Mouse (Mus musculus): ENCODE data around the gene Ormdl3.

Ormdl3 gene

GRCm38 (mm10) chr11:98588833-98589281 lies 1.7 kb upstream of the Ormdl3 start:
- in situ Hi-C loops (cut with MboI) = no loop called here

- in situ Hi-C loops (cut with MboI) = no loop called here
Measured at GRCm38 (mm10) chr11:98587684-98588546, 747 bp upstream of the Ormdl3 start.

GRCm38 (mm10) chr11:98586087-98586891 lies 879 bp downstream of the Ormdl3 start:
- in situ Hi-C loops (cut with MboI) = no loop called here

- in situ Hi-C loops (cut with MboI) = no loop called here
Measured at GRCm38 (mm10) chr11:98584629-98585177, 2.5 kb downstream of the Ormdl3 start.

GRCm38 (mm10) chr11:98584146-98584545 lies 3.0 kb downstream of the Ormdl3 start:
- in situ Hi-C loops (cut with MboI) = no loop called here

- in situ Hi-C loops (cut with MboI) = no loop called here
Measured at GRCm38 (mm10) chr11:98583571-98583970, 3.6 kb downstream of the Ormdl3 start.

GRCm38 (mm10) chr11:98583265-98583552 lies 4.0 kb downstream of the Ormdl3 start:
- in situ Hi-C loops (cut with MboI) = no loop called here

GRCm38 (mm10) chr11:98582551-98583264 lies 4.5 kb downstream of the Ormdl3 start:
- in situ Hi-C loops (cut with MboI) = no loop called here

- in situ Hi-C loops (cut with MboI) = no loop called here
Measured at GRCm38 (mm10) chr11:98582030-98582388, 5.2 kb downstream of the Ormdl3 start.

- in situ Hi-C loops (cut with MboI) = no loop called here
Measured at GRCm38 (mm10) chr11:98581286-98582029, 5.7 kb downstream of the Ormdl3 start.

- in situ Hi-C loops (cut with MboI) = no loop called here
Measured at GRCm38 (mm10) chr11:98580301-98581121, 6.7 kb downstream of the Ormdl3 start.

- in situ Hi-C loops (cut with MboI) = no loop called here
Measured at GRCm38 (mm10) chr11:98577776-98578175, 9.4 kb downstream of the Ormdl3 start.

- in situ Hi-C loops (cut with MboI) = no loop called here
Measured at GRCm38 (mm10) chr11:98569461-98569860, 17.7 kb downstream of the Ormdl3 start.

GRCm38 (mm10) chr11:98568326-98568725 lies 18.8 kb downstream of the Ormdl3 start:
- in situ Hi-C loops (cut with MboI) = no loop called here

- in situ Hi-C loops (cut with MboI) = no loop called here
Measured at GRCm38 (mm10) chr11:98563921-98564414, 23.2 kb downstream of the Ormdl3 start.

GRCm38 (mm10) chr11:98563025-98563424 lies 24.1 kb downstream of the Ormdl3 start:
- in situ Hi-C loops (cut with MboI) = no loop called here

GRCm38 (mm10) chr11:98560942-98561341 lies 26.2 kb downstream of the Ormdl3 start:
- in situ Hi-C loops (cut with MboI) = no loop called here

GRCm38 (mm10) chr11:98555124-98555700 lies 32.0 kb downstream of the Ormdl3 start:
- in situ Hi-C loops (cut with MboI) = no loop called here

GRCm38 (mm10) chr11:98553966-98554365 lies 33.2 kb downstream of the Ormdl3 start:
- in situ Hi-C loops (cut with MboI) = no loop called here
